Mouse (Mus musculus): ENCODE results near the gene Hltf.

The Hltf gene

DNA sequence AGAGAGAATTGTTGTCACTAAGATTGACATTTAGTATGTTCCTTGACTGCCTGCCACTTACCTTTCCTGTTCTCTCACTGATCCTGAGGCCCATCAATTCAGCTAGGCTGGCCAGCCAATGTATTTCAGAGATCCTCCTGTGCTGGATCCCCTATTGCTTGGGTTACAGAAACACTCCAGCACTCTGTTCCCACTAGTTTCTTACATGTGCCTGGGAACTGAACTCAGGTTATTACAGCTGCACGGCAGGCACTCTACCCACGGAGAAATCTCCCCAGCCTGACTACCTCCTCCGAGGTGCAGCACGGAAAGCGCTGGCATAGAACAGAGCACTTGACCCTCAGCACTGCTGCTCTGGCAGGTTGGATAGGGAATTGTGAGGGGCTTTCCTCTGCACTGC lies 90.0 kb downstream of the Hltf start:
- 70% methylated on average over 5 of the region's 5 CpGs for WGBS

DNA sequence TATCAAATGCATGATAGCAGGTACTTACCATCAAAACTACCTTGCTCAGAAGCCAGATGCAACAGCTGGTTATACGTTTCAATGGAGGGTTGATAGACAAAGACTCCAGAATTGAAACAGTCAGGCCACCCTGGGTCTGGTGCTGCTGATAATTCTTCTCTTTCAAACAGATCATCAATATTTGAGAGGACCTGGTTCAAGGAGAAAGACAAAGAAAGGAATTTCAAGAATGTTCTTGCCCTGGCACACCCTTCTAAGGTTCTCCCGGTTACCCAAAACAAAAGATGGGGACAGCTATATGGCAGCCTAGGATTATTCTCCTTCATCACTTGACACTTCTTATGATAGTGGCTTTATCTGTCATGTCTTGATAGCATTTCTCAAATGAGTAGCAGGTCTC lies 92.9 kb downstream of the Hltf start:
- 84% methylated on average over 2 of the region's 2 CpGs for WGBS

- 98% methylated on average over 3 of the region's 3 CpGs for WGBS
These were observed 94.0 kb downstream of the Hltf start for GRCm38 (mm10) chr3:20151651-20152050.

DNA sequence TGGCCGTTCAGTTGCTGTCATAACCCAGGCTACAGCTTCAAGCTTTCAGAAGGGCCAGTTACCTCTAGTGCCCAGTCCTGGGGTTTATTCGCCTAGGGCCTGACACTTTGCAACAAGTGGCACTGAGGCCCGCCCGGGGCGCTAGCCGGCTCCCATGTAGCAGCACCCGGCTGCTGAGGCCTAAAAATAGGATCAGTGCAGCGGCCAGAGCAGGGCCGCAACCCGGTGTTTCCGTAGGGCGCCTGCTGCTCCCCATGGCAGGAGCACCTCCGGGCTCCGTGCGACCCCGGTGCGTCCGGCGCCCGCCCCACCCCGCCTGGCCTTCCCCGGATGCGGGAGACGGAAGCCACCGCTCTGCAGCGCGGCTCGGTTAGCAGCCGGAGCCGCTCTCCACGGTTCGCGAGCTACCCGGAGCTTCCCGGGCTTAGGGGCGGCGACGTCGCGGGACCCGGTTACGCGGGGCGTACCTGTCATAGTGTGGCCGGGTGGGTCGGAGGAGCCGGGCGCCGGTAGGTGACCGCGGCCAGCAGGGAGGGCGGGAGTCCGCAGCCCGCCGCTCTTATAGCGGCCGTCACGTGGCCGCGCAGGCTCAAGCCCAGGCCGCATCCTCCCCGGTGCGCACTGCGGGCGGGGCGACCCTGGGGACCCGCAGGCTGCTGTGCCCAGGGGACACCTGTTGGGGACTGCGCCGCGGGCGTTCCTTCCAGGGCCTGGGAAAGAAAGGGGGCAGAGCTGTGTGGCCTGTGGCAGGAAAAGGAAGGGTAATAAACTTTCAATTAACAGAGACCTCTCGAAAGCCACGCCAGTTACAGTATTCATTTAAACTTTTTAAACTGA lies 97.1 kb downstream of the Hltf start, which contains the start of gene Gyg:
Gyg (minus strand) TSS at position 787 of the 837 bp plus-strand sequence.
- WGBS = under 1% methylated on average over 73 of the region's 73 CpGs

DNA sequence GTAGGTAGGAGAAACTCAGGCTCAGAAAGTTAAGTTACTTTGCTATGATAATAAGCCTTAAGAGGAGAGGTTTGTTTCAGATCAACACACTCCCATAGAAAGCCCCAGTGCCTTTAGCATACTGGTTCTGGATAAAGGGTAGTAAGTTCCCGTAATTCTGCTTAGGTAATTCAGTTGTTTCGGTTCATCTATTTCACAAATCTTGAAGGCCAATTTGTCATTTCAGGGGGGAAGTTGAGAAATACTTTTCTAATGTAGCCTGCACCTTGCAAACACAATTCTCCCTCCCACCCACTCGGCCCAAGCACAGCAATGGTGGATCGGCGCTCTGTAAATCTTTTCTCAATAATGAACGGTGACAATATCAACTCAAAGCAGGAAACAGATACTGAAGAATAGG lies 97.9 kb downstream of the Hltf start:
- WGBS = 91% methylated on average over 6 of the region's 6 CpGs

GRCm38 (mm10) chr3:20167487-20167886 lies 109.9 kb downstream of the Hltf start:
- 91% methylated on average over 1 of the region's 1 CpGs for WGBS
